Mouse (Mus musculus): ENCODE data around the gene Syn3.
A peak's percentile ranks its signal among the peaks of the same experiment; 100 is the strongest.

GRCm38 (mm10) chr10:86300293-86301116 lies 198.2 kb downstream of the Syn3 start, which contains the start of gene Timp3:
- TF ChIP-seq CTCF (IDR thresholded peaks at IDR 0.05; ENCODE audit: borderline replicate concordance, extremely low read depth, insufficient read depth, insufficient read length), result no peak
- TF ChIP-seq POLR2A (IDR thresholded peaks at IDR 0.05; ENCODE audit: borderline replicate concordance, extremely low read depth, insufficient read depth, insufficient read length, poor library complexity, severe bottlenecking), result peak; percentile 43; the same call in 1 of the 2 replicates
